Comparison of ENCODE assay signal across 19 mouse cellular contexts in the genomic region with DNA sequence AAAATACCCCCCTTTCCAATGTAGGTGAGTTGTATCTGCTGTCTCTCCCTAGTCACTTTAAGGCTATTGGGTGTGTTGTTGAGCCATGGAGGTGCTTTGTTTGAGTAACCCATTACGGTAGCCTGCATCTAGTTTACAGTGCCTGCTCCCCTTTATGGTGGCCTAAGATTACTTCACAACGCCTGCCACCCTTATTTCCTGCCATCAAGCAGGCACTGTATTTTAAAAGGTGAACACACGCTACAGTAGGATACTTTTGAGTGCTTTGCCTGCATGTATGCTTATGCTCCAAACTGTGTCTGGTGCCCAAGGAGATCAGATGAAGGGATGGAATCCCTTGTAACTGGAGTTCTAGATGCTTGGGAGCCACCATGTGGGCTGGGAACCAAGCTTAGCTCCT. TPM values are rescaled to one million over a fixed set of nuclear protein-coding genes. Genes with fewer than 3 reads are reported as not detected.
"Had no signal": no experiment of that assay in that cellular context is flagged by ENCODE, and none has a peak within 500 bp of the region (broad histone marks: within the 10 kb centered on the region; RNA-seq: fewer than 3 reads in every experiment).

No protein-coding gene starts in this region.

- H3K9ac ChIP-seq: limb, embryonic 12.5 days; liver, embryonic 13.5 days; midbrain, embryonic 12.5 days had no signal

- H3K4me3 ChIP-seq: layer of hippocampus, adult 2 months; limb, embryonic 12.5 days; liver, embryonic 13.5 days; midbrain, embryonic 12.5 days had no signal

- H3K9me3 ChIP-seq: limb, embryonic 12.5 days; liver, embryonic 13.5 days; midbrain, embryonic 12.5 days had no signal

- H3K36me3 ChIP-seq: limb, embryonic 12.5 days; liver, embryonic 13.5 days; midbrain, embryonic 12.5 days had no signal

- H3K27ac ChIP-seq: layer of hippocampus, adult 2 months; limb, embryonic 12.5 days; liver, embryonic 13.5 days; midbrain, embryonic 12.5 days had no signal

- H3K4me2 ChIP-seq: limb, embryonic 12.5 days; liver, embryonic 13.5 days; midbrain, embryonic 12.5 days had no signal

- DNase-seq: kidney, adult 11 months; kidney, adult 9 months; kidney, postnatal 10 days; kidney, postnatal 4 days; liver; liver, embryonic 13.5 days; lung, adult 18-20 months; right cerebral cortex, postnatal 14 days had no signal

- H3K4me1 ChIP-seq: limb, embryonic 12.5 days; liver, embryonic 13.5 days; midbrain, embryonic 12.5 days had no signal

- ATAC-seq: midbrain, embryonic 16.5 days had no signal

- H3K27me3 ChIP-seq: limb, embryonic 12.5 days had no signal

RNA-seq across cellular contexts. Expression of gene Enthd1, which starts 2.2 kb away (rescaled TPM):
- total RNA-seq: layer of hippocampus, adult 2 months; layer of hippocampus, postnatal 10 days; left cerebral cortex, postnatal 36 days; megakaryocyte-erythroid progenitor cell, adult 5-6 weeks had no signal
- polyA plus RNA-seq: limb, embryonic 12.5 days; liver, embryonic 13.5 days; lung, embryonic 16.5 days; midbrain, embryonic 12.5 days; midbrain, embryonic 16.5 days; neural tube, embryonic 14.5 days; small intestine, adult 2 months; stomach, embryonic 14.5 days had no signal
